Mouse (Mus musculus): ENCODE results near the gene Vat1l.

The Vat1l gene

GRCm38 (mm10) chr8:114417786-114418185 lies 212.4 kb downstream of the Vat1l start, which contains the start of gene Clec3a:
Gene Clec3a (plus strand): TSS chr8:114418086.
- no peak for TF ChIP-seq GATA4 (IDR thresholded peaks at IDR 0.05; ENCODE audit: insufficient replicate concordance, low read length)

GRCm38 (mm10) chr8:114418486-114418885 lies 213.1 kb downstream of the Vat1l start:
- TF ChIP-seq GATA4 (IDR thresholded peaks at IDR 0.05; ENCODE audit: insufficient replicate concordance, low read length) = no peak

DNA sequence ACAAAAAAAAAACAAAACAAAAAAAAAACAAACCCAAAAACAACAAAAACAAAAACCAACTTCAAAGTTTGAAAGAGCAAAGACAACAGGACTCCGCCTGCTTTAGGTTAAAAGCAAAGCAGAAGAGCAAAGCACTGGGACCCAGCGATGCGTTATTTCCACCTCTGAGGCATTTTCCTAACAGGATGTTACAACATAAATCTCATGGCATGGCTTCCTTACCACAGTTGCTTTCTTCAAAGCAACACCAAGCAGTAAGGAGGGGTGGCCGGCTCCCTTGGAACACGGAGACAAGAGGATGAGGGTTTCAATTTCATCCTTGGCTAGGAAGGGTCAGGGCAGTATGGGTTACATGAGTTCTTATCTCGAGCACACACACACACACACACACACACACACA lies 213.5 kb downstream of the Vat1l start:
- no peak for TF ChIP-seq GATA4 (IDR thresholded peaks at IDR 0.05; ENCODE audit: insufficient replicate concordance, low read length)

- TF ChIP-seq GATA4 (IDR thresholded peaks at IDR 0.05; ENCODE audit: insufficient replicate concordance, low read length) = no peak
Measured at GRCm38 (mm10) chr8:114421544-114421943, 216.1 kb downstream of the Vat1l start.

Data from liver, adult (tissue).